Mouse (Mus musculus) limb, embryonic 10.5 days (tissue): ENCODE results near the gene Gm3404. TPM values are rescaled to one million over a fixed set of nuclear protein-coding genes. Genes with fewer than 3 reads are reported as not detected.
A peak's percentile ranks its signal among the peaks of the same experiment; 100 is the strongest.
"Not testable (repeated sequence)": the region's sequence is repeated elsewhere in the genome, so short reads cannot be mapped to it uniquely, and the experiment has no call there.

ENCODE experiments used
- DNase-seq: peaks from one replicate; pipeline ENCODE4 v3.0.0-alpha.2; 2017; ENCODE audit warnings: low spot score
- H3K27ac ChIP-seq: fragments of 300-500 bp; sonication (generic); 2 replicates; pipeline ENCODE4 v1.5.1; 2016; ENCODE audit warnings: mild to moderate bottlenecking
- H3K27me3 ChIP-seq: fragments of 300-500 bp; sonication (generic); 2 replicates; pipeline ENCODE4 v1.6.1; 2016; ENCODE audit warnings: low read depth, mild to moderate bottlenecking; ENCODE audit not compliant: poor library complexity, severe bottlenecking
- H3K36me3 ChIP-seq: fragments of 300-500 bp; sonication (generic); 2 replicates; pipeline ENCODE4 v1.6.1; 2016; ENCODE audit warnings: mild to moderate bottlenecking, moderate library complexity
- H3K4me1 ChIP-seq: fragments of 300-500 bp; sonication (generic); 2 replicates; pipeline ENCODE4 v1.6.1; 2016
- H3K4me3 ChIP-seq: fragments of 300-500 bp; sonication (generic); 2 replicates; pipeline ENCODE4 v1.5.1; 2016; ENCODE audit warnings: mild to moderate bottlenecking, moderate library complexity
- H3K9me3 ChIP-seq: fragments of 300-500 bp; sonication (generic); replicated peaks from 2 replicates; pipeline ENCODE4 v1.6.1; 2016; ENCODE audit warnings: mild to moderate bottlenecking
- WGBS: fragments of 180-500 bp; shearing (Covaris S2); methylation state at CpG from one replicate; pipeline ENCODE4 v1.1.7; 2016; 5-methylcytosine and 5-hydroxymethylcytosine counted together
- polyA plus RNA-seq: library from polyadenylated mRNA; unstranded; fragments of >200 nt; fragmentation: Nextera tagmentation; extraction: Ambion mirVana; gene quantifications from 2 replicates; pipeline ENCODE4 v1.2.1, GENCODE M21; 2016

The Gm3404 gene
- polyA plus RNA-seq: not detected in 2 replicates

- not testable (repeated sequence) for H3K4me3 ChIP-seq, H3K27me3 ChIP-seq, H3K27ac ChIP-seq, DNase-seq, H3K36me3 ChIP-seq, H3K9me3 ChIP-seq, H3K4me1 ChIP-seq
- WGBS: 93% methylated on average over 3 of the region's 3 CpGs
Observed at GRCm38 (mm10) chr5:146525501-146525900, at the start of gene Gm3404. Gm3404 (plus strand) TSS chr5:146525801.

GRCm38 (mm10) chr5:146479564-146479963 is 46.0 kb upstream of the Gm3404 start:
- not testable (repeated sequence) for H3K9me3 ChIP-seq, H3K36me3 ChIP-seq, H3K27ac ChIP-seq, H3K4me1 ChIP-seq, H3K4me3 ChIP-seq, H3K27me3 ChIP-seq, DNase-seq
- WGBS: 15% methylated on average over 4 of the region's 4 CpGs

- H3K4me3 ChIP-seq, H3K27ac ChIP-seq, H3K4me1 ChIP-seq, H3K36me3 ChIP-seq, DNase-seq, H3K27me3 ChIP-seq, H3K9me3 ChIP-seq: not testable (repeated sequence)
- 88% methylated on average over 3 of the region's 3 CpGs for WGBS
Observed at GRCm38 (mm10) chr5:146481665-146482064, 43.9 kb upstream of the Gm3404 start, which contains the start of gene Gm6408. Gm6408 (plus strand) TSS chr5:146481965.

GRCm38 (mm10) chr5:146488959-146489358 is 36.6 kb upstream of the Gm3404 start:
- H3K27ac ChIP-seq, H3K4me1 ChIP-seq, H3K27me3 ChIP-seq, H3K9me3 ChIP-seq, H3K4me3 ChIP-seq, H3K36me3 ChIP-seq, DNase-seq: not testable (repeated sequence)
- 17% methylated on average over 3 of the region's 4 CpGs for WGBS

GRCm38 (mm10) chr5:146491063-146491462 is 34.5 kb upstream of the Gm3404 start, which contains the start of gene Gm6370:
Gm6370 (plus strand) TSS chr5:146491363.
- not testable (repeated sequence) for H3K4me1 ChIP-seq, H3K27me3 ChIP-seq, H3K36me3 ChIP-seq, DNase-seq, H3K27ac ChIP-seq, H3K9me3 ChIP-seq, H3K4me3 ChIP-seq
- no CpG with 5 or more reads among the region's 5 CpGs for WGBS

GRCm38 (mm10) chr5:146502099-146502498 is 23.5 kb upstream of the Gm3404 start, which contains the start of gene 4930449I24Rik:
4930449I24Rik (plus strand) TSS chr5:146502399.
- not testable (repeated sequence) for H3K36me3 ChIP-seq, DNase-seq, H3K4me3 ChIP-seq, H3K27me3 ChIP-seq, H3K9me3 ChIP-seq, H3K4me1 ChIP-seq, H3K27ac ChIP-seq
- no CpG with 5 or more reads among the region's 5 CpGs for WGBS

GRCm38 (mm10) chr5:146513823-146514222 is 11.8 kb upstream of the Gm3404 start, which contains the start of gene Gm3402:
Gm3402 (plus strand) TSS chr5:146514123.
- not testable (repeated sequence) for DNase-seq, H3K4me1 ChIP-seq, H3K27ac ChIP-seq, H3K9me3 ChIP-seq, H3K4me3 ChIP-seq, H3K27me3 ChIP-seq, H3K36me3 ChIP-seq
- WGBS: 90% methylated on average over 2 of the region's 5 CpGs

GRCm38 (mm10) chr5:146537347-146537746 is 11.7 kb downstream of the Gm3404 start, which contains the start of gene Gm3409:
Gm3409 (plus strand) TSS chr5:146537647.
- not testable (repeated sequence) for H3K4me1 ChIP-seq, H3K4me3 ChIP-seq, DNase-seq, H3K9me3 ChIP-seq, H3K27ac ChIP-seq, H3K36me3 ChIP-seq, H3K27me3 ChIP-seq
- 87% methylated on average over 3 of the region's 3 CpGs for WGBS

- WGBS: no CpG with 5 or more reads among the region's 3 CpGs
- not testable (repeated sequence) for H3K4me1 ChIP-seq, H3K27me3 ChIP-seq, H3K27ac ChIP-seq, H3K36me3 ChIP-seq, DNase-seq, H3K4me3 ChIP-seq, H3K9me3 ChIP-seq
Observed at GRCm38 (mm10) chr5:146555836-146556235, 30.2 kb downstream of the Gm3404 start, which contains the start of gene Gm3415. Gm3415 (plus strand) TSS chr5:146556136.

GRCm38 (mm10) chr5:146564259-146564658 is 38.7 kb downstream of the Gm3404 start:
- 89% methylated on average over 1 of the region's 1 CpGs for WGBS
- no peak overlapping the region for H3K27ac ChIP-seq

GRCm38 (mm10) chr5:146567054-146567453 is 41.5 kb downstream of the Gm3404 start:
- Histone ChIP-seq H3K36me3 (no peaks in the 10 kb centered on the region), H3K27ac (no peak overlapping the region), H3K4me1 (no peaks in the 10 kb centered on the region), H3K9me3 (no peaks in the 10 kb centered on the region), H3K4me3 (no peak overlapping the region), H3K27me3 (no peaks in the 10 kb centered on the region)
- WGBS: 66% methylated on average over 4 of the region's 4 CpGs
- peak; percentile 61 for DNase-seq

More at GRCm38 (mm10) chr5:146564259-146564658, 38.7 kb downstream of the Gm3404 start:
- no peak for DNase-seq
- no peak overlapping the region for H3K4me3 ChIP-seq
- H3K4me1 ChIP-seq: no peaks in the 10 kb centered on the region
- no peaks in the 10 kb centered on the region for H3K27me3 ChIP-seq
- no peaks in the 10 kb centered on the region for H3K9me3 ChIP-seq
- no peaks in the 10 kb centered on the region for H3K36me3 ChIP-seq

- DNase-seq, H3K27me3 ChIP-seq, H3K9me3 ChIP-seq, H3K36me3 ChIP-seq, H3K4me1 ChIP-seq, H3K4me3 ChIP-seq, H3K27ac ChIP-seq: not testable (repeated sequence)
- WGBS: 83% methylated on average over 6 of the region's 6 CpGs
Observed at GRCm38 (mm10) chr5:146570179-146570578, 44.6 kb downstream of the Gm3404 start.

- H3K4me1 ChIP-seq, H3K4me3 ChIP-seq, DNase-seq, H3K9me3 ChIP-seq, H3K36me3 ChIP-seq, H3K27me3 ChIP-seq, H3K27ac ChIP-seq: not testable (repeated sequence)
- WGBS: 76% methylated on average over 6 of the region's 6 CpGs
Observed at GRCm38 (mm10) chr5:146571830-146572734, 46.5 kb downstream of the Gm3404 start.
